Mouse (Mus musculus): ENCODE measurements around the gene Slc35g2. TPM values are rescaled to one million over a fixed set of nuclear protein-coding genes. Genes with fewer than 3 reads are reported as not detected.
A peak's percentile ranks its signal among the peaks of the same experiment; 100 is the strongest.

Gene Slc35g2
- total and polyA plus RNA-seq, 3 experiments, result not detected

DNA sequence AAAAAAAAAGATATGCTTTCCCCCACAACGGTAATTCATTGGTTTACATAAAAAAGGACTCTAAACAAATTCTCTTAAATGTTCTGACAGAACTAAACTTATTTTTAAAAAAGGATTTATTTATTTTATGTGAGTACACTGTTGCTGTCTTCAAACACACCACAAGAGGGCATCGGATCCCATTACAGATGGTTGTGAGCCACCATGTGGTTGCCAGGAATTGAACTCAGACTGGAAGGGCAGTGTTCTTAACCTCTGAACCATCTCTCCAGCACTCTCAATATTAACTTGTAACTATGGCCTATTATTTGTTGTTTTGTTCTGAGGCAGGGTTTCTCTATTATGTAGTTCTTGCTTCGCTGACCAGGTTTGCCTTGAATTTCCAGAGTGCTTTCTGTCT, 50.9 kb downstream of the Slc35g2 start:
- Histone ChIP-seq H3K27ac (ENCODE audit: insufficient read depth, low read depth) (no peak overlapping the region), H3K9ac (ENCODE audit: insufficient read depth, low read depth) (no peak overlapping the region), H3K79me2 (replicated peaks; ENCODE audit: control insufficient read depth, extremely low read depth, insufficient read depth, poor library complexity, severe bottlenecking) (peaks cover 10% of the 10 kb centered on the region; the same call in 1 of the 2 replicates), H3K27me3 (replicated peaks) (no peaks in the 10 kb centered on the region), H3K4me1 (ENCODE audit: control insufficient read depth in 1 of 2, insufficient read depth in 2 of 2) (peaks cover 0 to 17% of the 10 kb centered on the region in 2 experiments; a peak in 2 of 4 replicates), H3K9me3 (replicated peaks; ENCODE audit: low read length) (no peaks in the 10 kb centered on the region), H3K4me2 (ENCODE audit: insufficient read depth, low read depth, poor library complexity, severe bottlenecking) (no peak overlapping the region), H3K4me3 (replicated peaks in 1 of 3; ENCODE audit: low read depth in 2 of 3, low read length in 2 of 3, poor library complexity in 1 of 3) (no peak overlapping the region), H3K36me3 (replicated peaks in 1 of 2; ENCODE audit: control insufficient read depth in 1 of 2, insufficient read depth in 1 of 2, low read length in 1 of 2) (no peaks in the 10 kb centered on the region)
- in situ Hi-C loops (cut with MboI; ENCODE audit: low pct_ligation_motif_present, low pct_unique_long_range_greater_than_20kb, low sequenced_read_pairs) (no loop called here), dilution Hi-C loops (cut with MboI; ENCODE audit: extremely low pct_ligation_motif_present, extremely low pct_unique_long_range_greater_than_20kb, low sequenced_read_pairs) (no loop called here)
- TF ChIP-seq PAX5 (IDR thresholded peaks at IDR 0.05; ENCODE audit: low read length) (no peak), SMC3 (IDR thresholded peaks at IDR 0.05; ENCODE audit: low read depth, low read length) (peak; percentile 34), CTCF (conservative IDR thresholded peaks at IDR 0.05 in 1 of 2, IDR thresholded peaks at IDR 0.05 in 1 of 2; ENCODE audit: low read depth in 2 of 2, low read length in 2 of 2) (peak in 1 of 2 experiments; percentile 68; a peak in 2 of 4 replicates), ZKSCAN1 (IDR thresholded peaks at IDR 0.05; ENCODE audit: borderline replicate concordance, low read depth, low read length) (no peak)
- DNase-seq (ENCODE audit: extremely low read depth), result no peak

DNA sequence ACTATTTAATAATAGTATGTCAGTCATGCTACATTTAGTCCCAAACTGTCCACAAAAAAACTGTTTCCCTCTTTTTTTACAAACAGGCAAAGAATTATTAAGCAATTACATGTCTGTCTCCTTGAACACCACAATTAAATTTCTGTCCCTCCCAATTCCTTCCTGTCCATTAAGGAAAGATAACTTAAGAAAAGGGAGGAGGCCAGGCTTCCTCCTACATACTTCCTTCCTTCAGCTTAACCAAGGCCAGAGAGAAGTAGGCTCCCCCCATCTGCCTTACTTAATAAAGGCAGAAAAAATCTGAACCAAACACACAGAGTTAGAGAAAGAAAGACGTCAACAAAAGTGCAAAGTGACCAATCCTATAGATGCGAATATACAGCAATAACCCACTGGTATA, 63.3 kb downstream of the Slc35g2 start:
- no peak overlapping the region for H3K4me2 ChIP-seq (ENCODE audit: insufficient read depth, low read depth, poor library complexity, severe bottlenecking)
- in situ Hi-C loops (cut with MboI; ENCODE audit: low pct_ligation_motif_present, low pct_unique_long_range_greater_than_20kb, low sequenced_read_pairs), result no loop called here
- no peak for DNase-seq (ENCODE audit: extremely low read depth)

DNA sequence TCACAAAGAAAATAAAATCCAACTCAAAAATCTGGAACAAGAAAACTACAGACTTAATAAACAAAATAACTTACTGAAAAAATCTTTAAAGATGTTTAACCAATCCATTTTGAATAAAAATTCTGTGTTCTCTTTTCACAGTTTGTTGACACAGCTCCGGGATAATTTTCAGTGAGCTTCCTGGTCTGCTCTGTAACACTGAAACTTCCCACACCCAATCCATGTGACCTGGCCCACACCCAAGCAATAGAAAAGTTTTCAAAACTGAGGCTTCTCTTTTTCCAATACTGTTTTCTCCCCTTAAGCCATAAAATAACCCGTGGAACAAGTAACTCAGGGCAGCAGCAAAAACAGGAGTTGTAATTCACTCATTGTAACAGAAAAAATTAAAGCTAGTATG, 64.2 kb downstream of the Slc35g2 start:
- in situ Hi-C loops (cut with MboI; ENCODE audit: low pct_ligation_motif_present, low pct_unique_long_range_greater_than_20kb, low sequenced_read_pairs), result no loop called here
- H3K9me3 ChIP-seq (replicated peaks; ENCODE audit: low read length), result no peaks in the 10 kb centered on the region
- H3K4me1 ChIP-seq (ENCODE audit: control insufficient read depth in 1 of 2, insufficient read depth in 2 of 2), result peaks cover 0 to 22% of the 10 kb centered on the region in 2 experiments; a peak in 2 of 4 replicates
- peaks cover 8% of the 10 kb centered on the region; the same call in 1 of the 2 replicates for H3K79me2 ChIP-seq (replicated peaks; ENCODE audit: control insufficient read depth, extremely low read depth, insufficient read depth, poor library complexity, severe bottlenecking)
- H3K27ac ChIP-seq (ENCODE audit: insufficient read depth, low read depth), result no peak overlapping the region
- H3K9ac ChIP-seq (ENCODE audit: insufficient read depth, low read depth), result no peak overlapping the region
- H3K4me2 ChIP-seq (ENCODE audit: insufficient read depth, low read depth, poor library complexity, severe bottlenecking), result no peak overlapping the region
- dilution Hi-C loops (cut with MboI; ENCODE audit: extremely low pct_ligation_motif_present, extremely low pct_unique_long_range_greater_than_20kb, low sequenced_read_pairs), result no loop called here
- TF ChIP-seq SIN3A (IDR thresholded peaks at IDR 0.05; ENCODE audit: low read length) (no peak), JUN (IDR thresholded peaks at IDR 0.05; ENCODE audit: insufficient read depth, low read depth, low read length) (no peak), TCF12 (IDR thresholded peaks at IDR 0.05; ENCODE audit: low read depth, low read length) (no peak), RCOR1 (conservative IDR thresholded peaks at IDR 0.05; ENCODE audit: low read depth, low read length) (no peak), ETS1 (conservative IDR thresholded peaks at IDR 0.05; ENCODE audit: low read depth, low read length) (no peak), HCFC1 (IDR thresholded peaks at IDR 0.05; ENCODE audit: low read depth, low read length) (no peak), KAT2A (IDR thresholded peaks at IDR 0.05; ENCODE audit: insufficient replicate concordance, low read length) (no peak), SMC3 (IDR thresholded peaks at IDR 0.05; ENCODE audit: low read depth, low read length) (no peak), ZKSCAN1 (IDR thresholded peaks at IDR 0.05; ENCODE audit: borderline replicate concordance, low read depth, low read length) (no peak), ZC3H11A (IDR thresholded peaks at IDR 0.05; ENCODE audit: low read depth, low read length) (no peak), MXI1 (IDR thresholded peaks at IDR 0.05; ENCODE audit: low read depth, low read length) (no peak), CHD1 (IDR thresholded peaks at IDR 0.05; ENCODE audit: low read depth, low read length) (no peak), ZMIZ1 (IDR thresholded peaks at IDR 0.05; ENCODE audit: low read depth, low read length) (no peak)
- no peaks in the 10 kb centered on the region for H3K27me3 ChIP-seq (replicated peaks)
- peaks cover 4% of the 10 kb centered on the region in 2 experiments for H3K36me3 ChIP-seq (replicated peaks in 1 of 2; ENCODE audit: control insufficient read depth in 1 of 2, insufficient read depth in 1 of 2, low read length in 1 of 2)
- H3K4me3 ChIP-seq (replicated peaks in 1 of 3; ENCODE audit: low read depth in 2 of 3, low read length in 2 of 3, poor library complexity in 1 of 3), result peak overlapping the region in 1 of 3 experiments; percentile 17
- no peak for DNase-seq (ENCODE audit: extremely low read depth)

More for the DNA sequence above, 63.3 kb downstream of the Slc35g2 start:
- dilution Hi-C loops (cut with MboI; ENCODE audit: extremely low pct_ligation_motif_present, extremely low pct_unique_long_range_greater_than_20kb, low sequenced_read_pairs), result no loop called here
- H3K79me2 ChIP-seq (replicated peaks; ENCODE audit: control insufficient read depth, extremely low read depth, insufficient read depth, poor library complexity, severe bottlenecking), result peaks cover 11% of the 10 kb centered on the region
- TF ChIP-seq ZC3H11A (IDR thresholded peaks at IDR 0.05; ENCODE audit: low read depth, low read length), result no peak
- no peak for TF ChIP-seq USF1 (IDR thresholded peaks at IDR 0.05; ENCODE audit: low read depth, low read length)
- TF ChIP-seq MAX (IDR thresholded peaks at IDR 0.05; ENCODE audit: low read length), result no peak
- TF ChIP-seq CTCF (conservative IDR thresholded peaks at IDR 0.05 in 1 of 2, IDR thresholded peaks at IDR 0.05 in 1 of 2; ENCODE audit: low read depth in 2 of 2, low read length in 2 of 2), result no peak
- TF ChIP-seq MXI1 (IDR thresholded peaks at IDR 0.05; ENCODE audit: low read depth, low read length), result no peak
- no peak for TF ChIP-seq PAX5 (IDR thresholded peaks at IDR 0.05; ENCODE audit: low read length)
- TF ChIP-seq NELFE (IDR thresholded peaks at IDR 0.05; ENCODE audit: low read depth, low read length), result no peak
- TF ChIP-seq POLR2AphosphoS2 (IDR thresholded peaks at IDR 0.05; ENCODE audit: low read depth, low read length), result no peak
- TF ChIP-seq SMC3 (IDR thresholded peaks at IDR 0.05; ENCODE audit: low read depth, low read length), result no peak
- TF ChIP-seq MAFK (IDR thresholded peaks at IDR 0.05; ENCODE audit: insufficient replicate concordance, low read length), result no peak
- no peak for TF ChIP-seq ETS1 (conservative IDR thresholded peaks at IDR 0.05; ENCODE audit: low read depth, low read length)
- no peak for TF ChIP-seq BHLHE40 (IDR thresholded peaks at IDR 0.05; ENCODE audit: low read depth, low read length)
- H3K4me3 ChIP-seq (replicated peaks in 1 of 3; ENCODE audit: low read depth in 2 of 3, low read length in 2 of 3, poor library complexity in 1 of 3), result no peak overlapping the region
- H3K9me3 ChIP-seq (replicated peaks; ENCODE audit: low read length), result no peaks in the 10 kb centered on the region
- H3K9ac ChIP-seq (ENCODE audit: insufficient read depth, low read depth), result no peak overlapping the region
- H3K36me3 ChIP-seq (replicated peaks in 1 of 2; ENCODE audit: control insufficient read depth in 1 of 2, insufficient read depth in 1 of 2, low read length in 1 of 2), result peaks cover 3 to 4% of the 10 kb centered on the region in 2 experiments
- peaks cover 0 to 22% of the 10 kb centered on the region in 2 experiments; a peak in 2 of 4 replicates for H3K4me1 ChIP-seq (ENCODE audit: control insufficient read depth in 1 of 2, insufficient read depth in 2 of 2)
- no peak overlapping the region for H3K27ac ChIP-seq (ENCODE audit: insufficient read depth, low read depth)
- H3K27me3 ChIP-seq (replicated peaks), result no peaks in the 10 kb centered on the region
